Mouse (Mus musculus) cortical plate, adult 2 months (tissue): ENCODE data around the gene Lpp.

Source experiments
- CTCF ChIP-seq: fragments of 200-500 bp; IDR thresholded peaks from 2 replicates; pipeline ENCODE4 v1.5.1; 2011; ENCODE audit warnings: mild to moderate bottlenecking, control low read depth, low read length; ENCODE audit not compliant: insufficient read depth; ENCODE audit errors: extremely low read depth
- POLR2A ChIP-seq: fragments of 200-500 bp; IDR thresholded peaks from 2 replicates; pipeline ENCODE4 v1.6.1; 2011; ENCODE audit warnings: mild to moderate bottlenecking, low read length, control low read depth; ENCODE audit not compliant: insufficient read depth; ENCODE audit errors: extremely low read depth

DNA sequence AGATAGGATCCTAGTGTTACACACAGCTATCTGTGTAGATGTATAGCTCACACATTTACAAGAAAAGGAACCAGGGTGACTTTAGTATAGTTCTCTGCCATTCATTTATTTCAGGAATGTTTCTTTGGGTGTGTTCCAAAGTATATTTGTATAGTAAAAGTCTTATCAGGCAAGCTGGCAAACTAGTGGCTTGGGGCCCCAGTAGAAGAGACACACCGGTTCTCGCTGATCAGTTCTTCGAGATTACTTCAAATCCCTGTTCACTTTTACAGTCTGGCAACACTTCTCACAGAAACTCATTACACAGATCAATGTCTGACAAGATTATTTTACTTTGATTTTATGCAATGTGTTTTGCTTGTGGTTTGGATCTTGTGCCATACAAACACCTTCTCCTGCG is 408.0 kb downstream of the Lpp start:
- no peak for TF ChIP-seq CTCF
- TF ChIP-seq POLR2A: no peak
